Mouse (Mus musculus): ENCODE results near the gene Krtap5-2. TPM values are rescaled to one million over a fixed set of nuclear protein-coding genes. Genes with fewer than 3 reads are reported as not detected.
"Not testable (repeated sequence)": the region's sequence is repeated elsewhere in the genome, so short reads cannot be mapped to it uniquely, and the experiment has no call there.

Krtap5-2 gene
- polyA plus RNA-seq, 1 experiment from 2014 or later, result not detected

DNA sequence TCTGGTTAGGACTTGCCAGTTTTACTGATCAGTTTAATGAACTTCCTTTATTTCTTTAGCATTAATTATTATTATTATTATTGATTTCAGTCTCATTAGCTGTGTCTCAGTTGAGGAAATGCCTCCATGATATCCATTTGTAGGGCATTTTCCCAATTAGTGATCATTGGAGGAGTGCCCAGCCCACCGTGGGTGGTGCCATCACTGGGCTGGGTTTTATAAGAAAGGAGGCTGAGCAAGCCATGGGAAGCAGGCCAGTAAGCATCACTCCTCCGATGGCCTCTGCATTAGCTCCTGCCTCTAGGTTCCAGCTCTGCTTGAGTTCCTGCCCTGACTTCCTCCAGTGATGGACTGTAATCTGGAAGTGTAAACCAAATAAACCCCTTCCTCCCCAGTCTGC, 12.4 kb upstream of the Krtap5-2 start:
- Histone ChIP-seq H3K9ac (ENCODE audit: low read length) (no peak overlapping the region), H3K27me3 (ENCODE audit: control insufficient read depth, insufficient read depth, low read length) (no peaks in the 10 kb centered on the region), H3K9me3 (ENCODE audit: control insufficient read depth, low read length) (no peaks in the 10 kb centered on the region), H3K4me2 (ENCODE audit: low read depth, severe bottlenecking) (no peak overlapping the region), H3K36me3 (ENCODE audit: control insufficient read depth, insufficient read depth, low read length) (no peaks in the 10 kb centered on the region), H3K4me1 (ENCODE audit: control insufficient read depth, insufficient read depth, low read length) (no peaks in the 10 kb centered on the region), H3K4me3 (ENCODE audit: low read depth, low read length) (no peak overlapping the region), H3K27ac (replicated peaks; ENCODE audit: low read depth, low read length) (no peak overlapping the region)
- DNase-seq (ENCODE audit: low spot score) (peak; percentile 10), ATAC-seq (ENCODE audit: insufficient number of reproducible peaks, low FRiP score, low TSS enrichment, low read depth) (no peak)
- WGBS, result 79% methylated on average over 2 of the region's 2 CpGs

DNA sequence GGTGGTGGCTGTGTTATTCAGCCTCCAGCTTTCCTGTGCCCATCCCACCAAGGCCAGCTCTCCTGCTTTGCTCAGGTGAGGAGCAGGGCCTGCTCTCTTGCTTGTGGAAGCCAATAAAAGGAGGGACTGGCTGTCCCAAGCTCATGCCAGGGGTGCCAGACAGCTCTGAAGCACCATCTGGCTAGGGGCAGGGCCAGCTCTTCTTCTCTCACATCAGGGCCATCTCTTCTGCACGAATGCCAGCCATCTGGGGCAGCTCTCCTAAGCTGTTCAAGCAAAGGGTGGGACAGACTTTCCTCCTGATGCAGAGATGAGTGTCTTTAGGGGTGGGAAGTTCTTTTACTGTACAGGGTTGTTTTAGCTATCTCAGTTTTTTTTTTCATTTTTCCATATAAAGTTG, 5.2 kb upstream of the Krtap5-2 start:
- no peak for DNase-seq (ENCODE audit: low spot score)
- Histone ChIP-seq H3K27me3 (ENCODE audit: control insufficient read depth, insufficient read depth, low read length) (no peaks in the 10 kb centered on the region), H3K9ac (ENCODE audit: low read length) (no peak overlapping the region), H3K9me3 (ENCODE audit: control insufficient read depth, low read length) (no peaks in the 10 kb centered on the region), H3K36me3 (ENCODE audit: control insufficient read depth, insufficient read depth, low read length) (no peaks in the 10 kb centered on the region), H3K4me1 (ENCODE audit: control insufficient read depth, insufficient read depth, low read length) (no peaks in the 10 kb centered on the region), H3K27ac (replicated peaks; ENCODE audit: low read depth, low read length) (no peak overlapping the region), H3K4me2 (ENCODE audit: low read depth, severe bottlenecking) (no peak overlapping the region), H3K4me3 (ENCODE audit: low read depth, low read length) (no peak overlapping the region)
- ATAC-seq (ENCODE audit: insufficient number of reproducible peaks, low FRiP score, low TSS enrichment, low read depth), result no peak
- 50% methylated on average over 1 of the region's 1 CpGs for WGBS

DNA sequence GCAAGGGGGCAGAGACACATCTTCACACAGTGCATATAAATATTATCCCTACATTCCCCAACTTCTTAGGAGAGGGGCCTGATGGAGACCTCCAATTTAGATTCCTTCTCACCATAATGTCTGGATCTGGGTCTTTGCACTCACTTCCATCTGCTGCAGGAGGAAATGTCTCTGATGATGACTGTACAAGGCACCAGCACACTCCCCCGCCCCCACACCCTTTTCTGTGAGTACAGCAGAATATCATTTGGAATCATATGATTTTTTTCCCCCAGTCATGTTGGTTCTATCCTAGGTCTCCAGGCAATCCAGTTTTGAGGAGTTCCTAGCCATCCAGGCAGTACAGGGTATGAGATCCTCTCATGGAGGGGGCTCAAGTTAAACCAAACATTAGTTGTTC, 2.9 kb upstream of the Krtap5-2 start:
- Histone ChIP-seq H3K36me3 (ENCODE audit: control insufficient read depth, insufficient read depth, low read length) (no peaks in the 10 kb centered on the region), H3K4me3 (ENCODE audit: low read depth, low read length) (no peak overlapping the region), H3K27me3 (ENCODE audit: control insufficient read depth, insufficient read depth, low read length) (no peaks in the 10 kb centered on the region), H3K9me3 (ENCODE audit: control insufficient read depth, low read length) (no peaks in the 10 kb centered on the region), H3K4me2 (ENCODE audit: low read depth, severe bottlenecking) (no peak overlapping the region), H3K4me1 (ENCODE audit: control insufficient read depth, insufficient read depth, low read length) (no peaks in the 10 kb centered on the region), H3K9ac (ENCODE audit: low read length) (no peak overlapping the region), H3K27ac (replicated peaks; ENCODE audit: low read depth, low read length) (no peak overlapping the region)
- 90% methylated on average over 1 of the region's 1 CpGs for WGBS
- DNase-seq (ENCODE audit: low spot score) (no peak), ATAC-seq (ENCODE audit: insufficient number of reproducible peaks, low FRiP score, low TSS enrichment, low read depth) (no peak)

DNA sequence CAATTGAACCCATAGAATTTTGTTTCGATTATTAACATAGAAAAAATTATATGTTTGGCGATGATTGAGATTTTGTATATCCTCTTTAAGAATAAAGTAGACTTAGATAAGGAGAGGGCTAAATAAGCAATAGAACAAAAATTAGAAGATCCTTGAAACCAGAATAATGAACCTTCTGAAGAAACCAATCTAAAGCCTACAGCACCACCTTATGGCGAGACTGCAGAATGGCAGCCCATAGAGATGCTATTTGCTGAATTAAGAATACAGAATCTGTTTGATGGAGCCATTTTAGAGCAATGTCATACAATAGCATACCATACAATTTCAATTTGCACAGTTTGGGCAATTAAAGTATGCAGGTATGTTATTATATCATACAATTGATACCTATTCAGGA, 6.0 kb downstream of the Krtap5-2 start:
- Histone ChIP-seq H3K27ac (replicated peaks; ENCODE audit: low read depth, low read length) (no peak overlapping the region), H3K36me3 (ENCODE audit: control insufficient read depth, insufficient read depth, low read length) (no peaks in the 10 kb centered on the region), H3K9ac (ENCODE audit: low read length) (no peak overlapping the region), H3K27me3 (ENCODE audit: control insufficient read depth, insufficient read depth, low read length) (no peaks in the 10 kb centered on the region), H3K9me3 (ENCODE audit: control insufficient read depth, low read length) (no peaks in the 10 kb centered on the region), H3K4me1 (ENCODE audit: control insufficient read depth, insufficient read depth, low read length) (no peaks in the 10 kb centered on the region), H3K4me3 (ENCODE audit: low read depth, low read length) (no peak overlapping the region), H3K4me2 (ENCODE audit: low read depth, severe bottlenecking) (no peak overlapping the region)
- no peak for ATAC-seq (ENCODE audit: insufficient number of reproducible peaks, low FRiP score, low TSS enrichment, low read depth)
- no peak for DNase-seq (ENCODE audit: low spot score)
- 44% methylated on average over 3 of the region's 3 CpGs for WGBS

DNA sequence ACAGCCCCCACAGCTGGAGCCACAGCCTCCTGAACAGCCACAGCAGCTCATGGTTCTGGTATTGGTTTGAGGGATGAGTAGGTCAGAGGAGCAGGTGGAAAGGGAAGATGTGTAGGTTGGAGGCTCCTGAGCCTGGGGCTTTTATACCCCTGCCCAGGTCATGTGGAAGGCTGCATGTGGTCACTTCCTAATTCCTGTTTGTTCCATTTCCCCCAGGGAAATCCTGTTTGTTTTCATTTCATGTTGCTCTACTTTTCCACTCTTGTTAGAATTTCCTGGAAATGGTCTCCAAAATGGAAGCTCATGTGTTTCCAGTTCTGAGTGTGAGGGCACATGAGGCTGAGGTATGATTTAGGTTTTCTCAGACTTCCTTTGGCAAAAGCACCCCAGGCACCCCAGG, 10.2 kb downstream of the Krtap5-2 start, which contains the start of gene Gm4553:
Gene Gm4553 (minus strand): TSS at position 101 of the 400 bp plus-strand sequence.
- H3K36me3 ChIP-seq (ENCODE audit: control insufficient read depth, insufficient read depth, low read length); H3K4me3 ChIP-seq (ENCODE audit: low read depth, low read length); H3K27ac ChIP-seq (replicated peaks; ENCODE audit: low read depth, low read length); H3K9ac ChIP-seq (ENCODE audit: low read length); H3K4me2 ChIP-seq (ENCODE audit: low read depth, severe bottlenecking); H3K4me1 ChIP-seq (ENCODE audit: control insufficient read depth, insufficient read depth, low read length); H3K9me3 ChIP-seq (ENCODE audit: control insufficient read depth, low read length); ATAC-seq (ENCODE audit: insufficient number of reproducible peaks, low FRiP score, low TSS enrichment, low read depth); DNase-seq (ENCODE audit: low spot score); H3K27me3 ChIP-seq (ENCODE audit: control insufficient read depth, insufficient read depth, low read length): not testable (repeated sequence)

DNA sequence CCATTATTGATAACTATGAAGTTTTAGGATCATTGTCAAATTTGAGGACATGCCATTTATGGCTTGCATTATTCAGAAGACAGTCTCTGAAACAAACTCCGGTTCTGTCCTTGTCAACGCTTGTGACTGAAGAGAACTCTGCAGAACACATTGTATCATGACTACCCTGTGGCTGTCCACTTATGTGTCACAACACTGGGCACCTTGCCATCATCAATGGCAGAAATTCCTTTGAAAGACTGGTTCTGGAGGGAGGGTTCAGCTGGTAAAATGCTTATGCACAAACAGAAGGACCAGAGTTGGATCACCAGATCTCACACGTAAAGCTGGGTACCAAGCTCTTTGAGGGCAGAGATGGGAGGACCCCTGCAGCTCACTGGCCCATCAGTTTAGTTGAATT, 16.4 kb downstream of the Krtap5-2 start:
- Histone ChIP-seq H3K36me3 (ENCODE audit: control insufficient read depth, insufficient read depth, low read length) (no peaks in the 10 kb centered on the region), H3K4me3 (ENCODE audit: low read depth, low read length) (no peak overlapping the region), H3K9ac (ENCODE audit: low read length) (no peak overlapping the region), H3K27me3 (ENCODE audit: control insufficient read depth, insufficient read depth, low read length) (no peaks in the 10 kb centered on the region), H3K9me3 (ENCODE audit: control insufficient read depth, low read length) (no peaks in the 10 kb centered on the region), H3K4me1 (ENCODE audit: control insufficient read depth, insufficient read depth, low read length) (no peaks in the 10 kb centered on the region), H3K4me2 (ENCODE audit: low read depth, severe bottlenecking) (no peak overlapping the region), H3K27ac (replicated peaks; ENCODE audit: low read depth, low read length) (no peak overlapping the region)
- DNase-seq (ENCODE audit: low spot score) (no peak), ATAC-seq (ENCODE audit: insufficient number of reproducible peaks, low FRiP score, low TSS enrichment, low read depth) (no peak)
- 88% methylated on average over 3 of the region's 3 CpGs for WGBS

DNA sequence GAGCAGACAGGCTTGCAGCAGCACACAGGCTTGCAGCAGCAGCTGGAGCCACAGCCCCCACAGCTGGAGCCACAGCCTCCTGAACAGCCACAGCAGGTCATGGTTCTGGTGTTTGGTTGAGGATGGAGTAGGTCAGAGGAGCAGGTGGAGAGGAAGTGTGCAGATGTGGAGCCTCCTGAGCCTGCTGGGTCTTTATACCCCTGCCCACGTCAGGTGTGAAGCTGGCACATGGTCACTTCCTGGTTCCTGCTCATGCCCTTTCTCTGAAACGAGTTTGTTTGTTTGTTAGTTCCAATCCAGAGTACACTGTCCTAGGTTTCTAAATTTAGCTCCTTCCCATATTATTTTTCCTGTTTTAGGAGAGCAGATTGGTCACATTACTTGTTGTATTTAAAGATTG, 18.8 kb downstream of the Krtap5-2 start, which contains the start of gene Gm29735:
Gene Gm29735 (minus strand): TSS at position 101 of the 400 bp plus-strand sequence.
- H3K9ac ChIP-seq (ENCODE audit: low read length); DNase-seq (ENCODE audit: low spot score); H3K4me3 ChIP-seq (ENCODE audit: low read depth, low read length); H3K9me3 ChIP-seq (ENCODE audit: control insufficient read depth, low read length); H3K4me1 ChIP-seq (ENCODE audit: control insufficient read depth, insufficient read depth, low read length); ATAC-seq (ENCODE audit: insufficient number of reproducible peaks, low FRiP score, low TSS enrichment, low read depth); H3K27me3 ChIP-seq (ENCODE audit: control insufficient read depth, insufficient read depth, low read length); H3K4me2 ChIP-seq (ENCODE audit: low read depth, severe bottlenecking); H3K36me3 ChIP-seq (ENCODE audit: control insufficient read depth, insufficient read depth, low read length); H3K27ac ChIP-seq (replicated peaks; ENCODE audit: low read depth, low read length): not testable (repeated sequence)
- WGBS, result 43% methylated on average over 2 of the region's 2 CpGs

DNA sequence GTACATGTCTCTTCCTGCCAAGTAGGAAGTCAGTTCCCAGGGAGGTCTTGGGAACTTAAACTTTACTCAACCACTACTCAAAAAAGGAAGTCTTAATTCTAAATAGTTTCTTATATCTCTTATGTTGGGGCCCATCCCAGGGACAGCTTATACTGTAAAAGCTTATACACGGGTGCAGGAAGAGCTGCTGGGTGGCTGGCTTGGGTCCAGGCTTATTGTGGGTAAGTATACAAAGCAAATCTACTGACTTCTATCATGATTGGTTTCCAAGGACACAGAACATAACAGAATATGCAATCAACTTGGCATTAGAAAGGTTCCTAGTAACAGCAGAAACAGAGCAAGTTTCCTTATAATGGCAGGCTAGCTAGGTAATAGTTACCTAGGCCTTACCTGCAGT, 20.5 kb downstream of the Krtap5-2 start:
- H3K9me3 ChIP-seq (ENCODE audit: control insufficient read depth, low read length), result no peaks in the 10 kb centered on the region
- WGBS, result 72% methylated on average over 1 of the region's 1 CpGs

DNA sequence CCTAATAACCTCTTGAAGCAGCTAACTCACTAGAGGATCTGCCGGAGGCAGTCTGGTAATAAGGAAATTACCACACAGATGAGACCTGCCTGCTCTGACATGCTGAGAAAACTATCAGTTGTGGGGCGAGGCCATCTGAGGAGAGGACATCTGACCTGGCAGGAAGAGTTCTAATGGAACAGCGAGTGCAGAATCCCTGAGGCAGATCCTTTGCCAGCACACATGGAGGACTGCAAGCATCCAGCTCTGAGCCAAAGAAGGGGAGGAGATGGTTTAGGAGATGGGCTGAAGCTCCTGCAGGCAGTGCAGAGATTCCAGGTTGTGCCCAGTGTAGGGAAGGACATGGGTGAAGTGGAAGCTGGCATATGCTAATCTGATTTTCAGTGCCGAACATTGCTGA, 23.6 kb downstream of the Krtap5-2 start:
- Histone ChIP-seq H3K4me2 (ENCODE audit: low read depth, severe bottlenecking) (no peak overlapping the region), H3K27ac (replicated peaks; ENCODE audit: low read depth, low read length) (no peak overlapping the region), H3K9ac (ENCODE audit: low read length) (no peak overlapping the region), H3K27me3 (ENCODE audit: control insufficient read depth, insufficient read depth, low read length) (no peaks in the 10 kb centered on the region), H3K4me3 (ENCODE audit: low read depth, low read length) (no peak overlapping the region), H3K36me3 (ENCODE audit: control insufficient read depth, insufficient read depth, low read length) (no peaks in the 10 kb centered on the region), H3K9me3 (ENCODE audit: control insufficient read depth, low read length) (no peaks in the 10 kb centered on the region), H3K4me1 (ENCODE audit: control insufficient read depth, insufficient read depth, low read length) (no peaks in the 10 kb centered on the region)
- 82% methylated on average over 4 of the region's 4 CpGs for WGBS
- DNase-seq (ENCODE audit: low spot score) (no peak), ATAC-seq (ENCODE audit: insufficient number of reproducible peaks, low FRiP score, low TSS enrichment, low read depth) (no peak)

More for the DNA sequence above, 20.5 kb downstream of the Krtap5-2 start:
- no peaks in the 10 kb centered on the region for H3K4me1 ChIP-seq (ENCODE audit: control insufficient read depth, insufficient read depth, low read length)
- H3K4me3 ChIP-seq (ENCODE audit: low read depth, low read length), result no peak overlapping the region
- no peak overlapping the region for H3K4me2 ChIP-seq (ENCODE audit: low read depth, severe bottlenecking)
- ATAC-seq (ENCODE audit: insufficient number of reproducible peaks, low FRiP score, low TSS enrichment, low read depth) (no peak), DNase-seq (ENCODE audit: low spot score) (no peak)
- H3K9ac ChIP-seq (ENCODE audit: low read length), result no peak overlapping the region
- no peaks in the 10 kb centered on the region for H3K27me3 ChIP-seq (ENCODE audit: control insufficient read depth, insufficient read depth, low read length)
- H3K27ac ChIP-seq (replicated peaks; ENCODE audit: low read depth, low read length), result no peak overlapping the region
- no peaks in the 10 kb centered on the region for H3K36me3 ChIP-seq (ENCODE audit: control insufficient read depth, insufficient read depth, low read length)
